Mouse (Mus musculus) gastrocnemius, adult 18-20 months (tissue): ENCODE measurements around the gene Ift22. TPM values are rescaled to one million over a fixed set of nuclear protein-coding genes. Genes with fewer than 3 reads are reported as not detected.
"Not testable (repeated sequence)": the region's sequence is repeated elsewhere in the genome, so short reads cannot be mapped to it uniquely, and the experiment has no call there.

Experiments used
- DNase-seq: peaks from one replicate; pipeline ENCODE4 v3.0.0; 2021; ENCODE audit warnings: low spot score
- total RNA-seq, 2 experiments: library from RNA; stranded (reverse); gene quantifications; 2 replicates each; pipeline ENCODE4 v1.2.3; 2021

Gene Ift22
- total RNA-seq, 2 experiments from 2014 or later: 4.4 to 5.3 TPM

DNA sequence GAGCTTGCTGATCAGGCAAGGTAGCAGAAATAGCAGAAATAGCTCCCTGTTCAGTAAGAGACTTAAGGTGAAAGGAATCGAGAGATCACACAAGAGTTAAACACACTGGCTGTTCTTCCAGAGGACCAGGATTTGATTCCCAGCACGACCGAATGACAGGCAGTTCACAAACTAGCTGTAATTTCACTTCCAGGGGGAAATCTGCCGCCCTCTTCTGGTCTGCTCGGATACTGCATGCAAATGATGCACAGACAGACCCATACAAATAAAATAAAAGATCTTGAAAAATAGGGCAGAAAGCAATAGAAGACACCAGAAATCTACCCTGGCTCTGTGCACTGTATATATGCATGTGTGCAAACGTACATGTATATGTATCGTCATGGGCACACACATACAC, 2.3 kb upstream of the Ift22 start:
- DNase-seq: no peak

DNA sequence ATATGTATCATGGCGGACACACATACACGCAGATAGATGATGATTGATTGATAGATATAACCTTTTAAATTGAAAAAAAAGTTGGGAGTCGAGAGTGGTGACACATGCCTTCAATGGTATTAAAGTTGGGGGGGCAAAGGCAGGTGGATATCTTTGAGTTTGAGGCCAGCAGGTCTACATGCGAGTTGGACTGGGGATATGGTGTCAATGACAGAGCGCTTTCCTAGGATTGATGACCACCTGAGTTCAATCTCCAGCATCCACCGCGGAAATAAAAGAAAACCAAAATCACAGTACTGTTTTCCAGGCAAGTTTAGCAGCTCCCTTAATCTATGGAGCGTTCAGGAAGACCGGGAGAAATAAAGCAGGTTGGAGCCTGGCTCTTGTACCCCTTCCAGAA, 363 bp upstream of the Ift22 start:
- no peak for DNase-seq

DNA sequence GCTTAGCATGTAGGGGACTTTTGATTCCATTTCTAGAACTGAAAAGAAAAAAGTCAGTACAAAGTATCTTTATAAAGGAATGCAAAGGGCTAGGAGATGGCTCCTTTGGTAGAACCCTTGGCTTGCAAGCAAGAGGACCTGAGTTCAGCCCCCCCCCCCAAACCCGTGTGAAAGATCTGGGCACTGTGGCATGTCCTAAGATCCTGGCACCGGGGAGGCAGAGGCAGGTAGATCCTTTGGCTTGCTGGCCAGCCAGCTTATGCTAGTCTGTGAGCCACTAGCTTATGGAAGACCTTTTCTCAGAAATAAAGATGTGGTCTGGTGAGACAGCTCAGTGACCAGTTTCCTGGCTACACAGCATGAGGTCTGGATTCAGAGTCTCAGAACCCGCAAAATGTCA, 6.2 kb downstream of the Ift22 start:
- no peak for DNase-seq

DNA sequence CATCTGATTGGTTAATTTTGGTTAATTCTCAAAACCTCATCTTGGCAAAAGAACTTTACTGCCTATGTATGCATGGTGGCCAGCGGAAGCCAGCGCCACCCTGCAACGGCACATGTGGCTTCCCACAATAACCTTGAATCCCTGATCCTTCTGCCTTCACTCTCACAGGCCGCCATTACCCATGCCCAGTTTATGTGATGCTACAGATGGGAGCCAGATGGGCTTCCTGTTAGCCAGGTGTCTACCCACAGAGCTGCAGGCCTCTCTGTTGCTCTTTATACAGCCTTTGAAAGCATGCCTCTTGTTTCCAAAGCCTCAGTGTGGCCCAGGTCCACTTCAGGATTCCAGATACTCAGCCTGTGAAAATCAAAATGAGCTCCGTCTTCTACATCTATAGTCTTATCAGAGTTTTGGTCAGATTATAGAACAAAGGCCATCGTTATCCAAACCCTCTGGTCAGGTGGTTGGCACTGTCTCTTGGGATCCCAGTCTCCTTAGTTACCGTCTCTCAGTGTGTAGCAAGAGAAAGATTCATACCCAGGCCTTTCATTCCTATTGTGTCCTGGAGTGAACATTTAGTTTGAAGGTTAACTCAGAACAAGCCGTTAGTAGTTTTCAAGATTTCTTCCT, 9.8 kb downstream of the Ift22 start:
- DNase-seq: no peak

DNA sequence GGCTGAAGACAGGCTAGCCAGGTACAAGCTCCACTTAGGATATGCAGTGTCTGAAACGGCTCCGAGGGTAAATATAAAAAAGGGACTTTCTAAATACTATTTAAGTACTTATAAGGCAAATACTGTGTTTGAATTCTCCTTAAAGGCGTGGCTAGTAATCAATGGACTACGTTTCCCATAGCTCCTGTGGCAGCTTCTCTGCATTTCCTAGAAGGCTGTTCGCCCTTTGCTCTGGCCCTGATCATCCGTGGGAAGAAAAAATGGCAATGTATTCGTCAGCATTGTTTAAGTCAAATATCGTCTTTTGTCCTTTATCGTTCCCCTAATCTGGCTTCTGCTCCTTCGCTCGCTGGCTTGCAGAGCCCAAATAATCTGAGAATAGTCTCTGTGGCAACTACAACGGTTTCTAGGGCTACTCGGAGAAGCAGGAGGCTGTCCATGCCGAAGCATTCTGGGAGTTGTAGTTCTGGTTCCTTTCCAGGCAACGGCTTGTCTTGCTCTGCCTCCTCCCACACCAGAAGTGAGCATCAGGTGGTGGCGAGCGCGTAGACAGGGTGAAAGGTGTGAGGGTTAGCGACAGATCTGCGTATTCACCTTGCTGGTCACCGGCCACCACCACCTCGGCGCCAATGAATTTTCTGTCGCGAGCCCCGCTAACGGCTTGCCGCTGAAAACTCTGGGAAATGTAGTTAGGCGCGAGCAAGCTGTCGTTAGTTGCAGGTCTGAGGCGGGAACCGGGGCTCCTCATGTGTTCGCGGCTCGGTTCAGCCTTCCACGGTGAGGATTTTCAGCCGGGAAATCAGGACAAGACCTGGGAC, 10.9 kb downstream of the Ift22 start:
- peak; percentile 73 for DNase-seq

DNA sequence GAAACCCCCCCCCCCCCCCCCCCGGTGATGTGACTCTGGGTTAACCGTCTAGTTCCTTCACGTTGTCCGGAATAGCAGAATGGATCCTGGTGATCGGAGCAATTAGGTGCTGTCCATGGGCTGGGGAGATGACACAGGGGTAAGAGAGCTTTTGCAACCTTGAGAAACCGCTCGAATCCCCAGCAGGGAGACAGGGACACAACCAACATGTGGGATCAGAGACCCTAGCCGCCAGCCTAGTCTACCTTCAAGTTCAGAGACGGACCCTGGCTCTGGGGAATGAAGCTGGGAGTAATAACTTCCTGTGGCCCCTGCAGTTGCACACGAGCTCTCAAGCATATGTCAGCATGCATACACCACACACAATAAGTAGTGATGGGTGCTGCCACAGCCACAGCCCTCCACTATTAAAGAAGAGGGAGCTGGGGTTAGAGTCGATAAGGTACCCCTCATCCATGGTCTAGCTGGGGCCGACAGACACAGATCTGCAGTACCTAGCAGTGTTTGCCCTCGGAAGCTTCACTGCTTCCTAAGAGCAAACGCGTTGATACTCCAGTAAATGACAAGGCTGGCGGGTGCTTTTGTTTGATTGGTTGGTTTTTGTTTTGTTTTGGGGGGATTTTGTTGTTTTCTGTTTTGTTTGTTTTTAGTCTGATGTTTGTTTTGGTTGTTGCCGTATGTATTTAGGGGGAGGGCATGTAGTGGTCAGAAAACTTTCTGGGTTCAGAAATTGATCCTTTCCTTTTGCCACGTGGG, 11.8 kb downstream of the Ift22 start:
- no peak for DNase-seq

DNA sequence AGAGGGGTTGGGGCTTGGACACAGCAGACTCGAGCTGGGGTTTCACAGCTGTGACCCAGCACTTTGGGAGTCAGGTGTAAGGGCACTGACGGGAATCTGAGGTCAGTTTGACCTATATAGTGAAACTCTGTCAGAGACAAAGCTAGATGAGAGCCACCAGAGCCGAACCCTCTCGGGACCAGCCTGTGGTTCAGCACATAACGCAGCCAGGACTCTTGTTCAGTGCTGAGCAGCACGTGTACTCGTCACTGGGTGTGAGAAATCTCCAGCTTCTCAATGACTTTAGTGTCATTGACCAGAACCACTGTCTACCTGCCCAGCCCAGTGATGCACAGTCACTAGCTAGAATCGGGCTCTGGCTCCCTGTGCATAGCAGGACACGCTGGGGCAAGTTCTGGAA, 14.9 kb downstream of the Ift22 start:
- no peak for DNase-seq

DNA sequence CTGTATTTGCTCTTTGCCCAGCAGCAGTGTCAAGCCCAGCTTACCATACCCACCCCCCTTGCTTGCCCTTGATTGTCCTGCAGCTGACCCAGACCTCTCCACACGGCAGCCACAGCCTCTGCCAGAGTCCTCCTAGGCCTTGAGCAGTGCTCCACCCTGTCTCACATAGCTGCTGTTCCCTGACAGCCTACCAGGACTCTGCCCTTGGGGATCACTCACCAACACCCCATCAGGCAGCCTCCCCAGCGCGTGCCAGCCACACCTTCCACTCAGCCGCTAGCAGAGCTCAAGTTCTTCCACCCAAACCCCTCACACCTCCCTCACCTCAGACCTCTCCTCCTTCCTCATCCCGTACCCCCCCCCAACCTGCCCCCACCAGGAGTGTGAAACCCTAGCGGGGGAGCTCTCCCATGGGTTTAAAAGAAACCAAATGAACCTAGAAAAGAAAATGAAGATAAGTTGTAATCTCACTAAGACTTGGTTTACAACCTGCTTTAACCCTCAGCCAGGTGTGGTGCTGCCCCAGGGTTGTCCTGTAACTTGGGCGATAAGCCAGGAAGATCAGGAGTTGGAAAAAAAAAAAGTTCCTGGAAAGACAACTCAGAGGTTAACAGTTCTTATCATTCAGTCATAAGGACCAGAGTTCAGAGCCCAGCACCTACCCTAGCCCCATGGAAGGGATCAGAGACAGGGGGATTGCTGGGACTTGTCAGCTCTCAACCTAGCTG, 16.0 kb downstream of the Ift22 start:
- DNase-seq: no peak

DNA sequence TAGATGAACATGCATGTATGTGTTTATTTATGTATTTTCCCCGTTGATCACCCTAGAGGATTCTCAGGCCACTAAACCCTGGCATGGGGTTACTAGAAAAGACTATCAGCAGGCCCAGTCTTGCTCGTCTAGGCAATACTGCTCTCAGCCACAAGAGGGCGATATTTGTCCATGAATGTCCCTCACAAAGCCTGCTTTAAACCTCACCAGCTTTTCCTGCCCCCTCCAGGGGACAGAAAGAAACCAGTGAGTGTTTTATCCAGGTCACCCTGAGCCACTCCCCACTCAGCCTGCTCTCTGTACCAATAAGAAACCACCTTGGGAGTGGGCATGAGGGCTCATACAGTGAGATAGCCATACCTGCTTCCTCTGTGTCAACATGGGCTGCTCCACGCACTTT, 21.1 kb downstream of the Ift22 start:
- DNase-seq: peak; percentile 81

DNA sequence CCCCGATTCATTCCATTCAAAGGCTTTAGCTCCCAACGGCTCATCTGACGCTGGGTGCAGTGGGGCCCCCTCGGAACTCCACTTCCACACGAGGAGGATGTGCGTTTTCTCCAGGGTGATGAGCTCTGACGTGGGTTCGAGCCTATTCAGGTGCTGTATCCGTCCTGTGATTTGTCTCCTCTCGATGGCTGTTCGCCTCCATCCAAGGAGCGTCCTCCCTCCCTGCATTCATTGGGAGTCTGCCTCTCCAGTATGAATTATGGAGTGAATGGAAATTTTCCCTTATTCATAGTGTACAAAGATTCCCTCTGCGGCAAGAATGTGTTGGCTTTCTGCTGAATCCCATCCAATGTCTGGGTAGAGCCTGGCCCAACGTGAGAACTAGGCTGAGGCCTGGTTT, 23.9 kb downstream of the Ift22 start:
- no peak for DNase-seq

DNA sequence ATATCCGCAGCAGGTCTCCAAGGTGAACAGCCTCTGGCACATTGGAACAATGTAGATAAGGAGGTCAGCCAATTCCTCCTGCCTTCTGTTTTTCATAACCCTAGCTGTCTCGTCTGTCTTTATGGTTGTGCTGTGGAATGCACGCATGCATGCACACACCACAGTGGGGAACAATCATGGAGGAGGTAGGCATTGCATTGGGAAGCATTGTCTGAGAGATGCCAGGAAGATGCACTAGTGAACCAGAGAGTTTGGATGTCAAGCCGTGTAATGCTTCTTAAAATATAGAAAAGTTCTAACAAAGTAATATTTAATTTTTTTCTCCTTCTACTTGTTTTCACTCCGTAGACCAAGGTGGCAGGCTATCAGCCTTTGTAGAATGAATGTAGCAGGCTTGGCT, 25.0 kb downstream of the Ift22 start:
- DNase-seq: no peak

DNA sequence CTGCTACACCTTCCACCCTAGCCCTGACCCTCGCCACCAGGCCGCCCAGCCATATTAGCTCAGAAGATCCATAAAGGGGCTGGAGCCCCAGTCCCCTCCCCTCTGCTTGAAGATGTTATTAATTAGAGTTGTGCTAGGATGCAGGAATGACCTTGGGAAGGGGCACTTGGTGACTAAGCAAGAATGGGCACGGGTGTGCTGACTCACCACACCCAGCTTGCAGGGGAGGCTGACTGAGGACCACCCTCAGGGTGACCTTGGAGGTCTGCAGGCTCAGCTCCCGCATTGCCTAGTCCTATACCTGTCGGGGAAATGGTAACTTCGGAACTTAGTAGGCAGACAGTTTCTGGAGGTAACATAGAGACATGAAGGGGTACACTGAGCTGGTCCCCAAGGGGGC, 26.0 kb downstream of the Ift22 start:
- DNase-seq: no peak

DNA sequence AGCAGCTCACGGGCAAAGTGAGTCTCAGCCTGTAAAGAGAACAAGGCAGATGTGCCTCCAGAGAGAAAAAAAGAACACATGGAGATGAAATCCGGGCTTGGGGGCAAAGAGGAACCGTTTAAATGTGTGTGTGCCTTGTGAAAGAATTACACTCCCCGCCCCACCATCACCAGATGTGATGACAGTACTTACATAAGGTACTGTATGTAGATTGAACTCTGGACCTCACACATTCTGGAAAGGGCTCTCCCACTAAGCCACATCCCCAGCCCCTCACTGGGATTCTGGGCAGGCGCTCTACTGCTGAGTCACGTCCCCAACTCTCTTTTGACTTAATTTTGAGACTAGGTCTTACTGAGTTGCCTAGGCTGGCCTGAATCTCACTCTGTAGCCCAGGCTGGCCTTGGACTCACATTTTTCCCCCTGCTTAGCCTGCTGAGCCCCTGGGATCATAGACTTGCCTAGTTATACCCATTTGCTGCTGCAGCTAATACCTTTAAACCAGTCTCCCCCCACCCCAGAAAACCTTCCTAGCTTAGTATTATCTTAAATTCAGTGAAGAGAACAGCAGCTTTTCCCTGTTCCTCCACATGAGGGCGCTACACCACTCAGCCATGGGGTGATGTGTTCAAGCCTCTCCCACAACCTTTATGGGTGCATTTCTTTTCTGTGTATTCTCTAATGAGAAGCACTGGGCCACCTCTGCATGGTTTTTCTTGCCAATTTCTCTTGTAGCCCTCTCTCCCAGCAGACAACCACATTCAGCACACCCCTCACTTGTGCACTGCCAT, 28.1 kb downstream of the Ift22 start:
- no peak for DNase-seq

DNA sequence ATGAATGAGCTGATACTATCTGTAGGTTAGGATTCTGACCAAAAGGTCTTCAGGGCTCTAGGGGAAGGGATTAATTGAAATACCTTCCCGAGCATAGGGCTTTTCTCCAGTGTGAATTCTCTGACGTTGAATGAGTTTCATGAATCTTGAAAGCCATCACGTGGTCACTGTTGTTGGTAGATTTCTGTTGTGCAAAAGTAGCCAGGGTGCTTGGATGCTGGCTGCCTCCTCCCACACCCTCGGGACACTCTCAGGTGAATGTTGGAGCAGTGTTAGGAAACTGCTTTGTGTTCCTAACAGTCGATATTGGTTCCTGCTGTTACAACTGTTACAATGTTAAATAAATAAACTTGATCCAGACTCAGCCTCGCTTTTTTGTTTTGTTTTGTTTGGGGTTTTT, 28.8 kb downstream of the Ift22 start:
- no peak for DNase-seq

DNA sequence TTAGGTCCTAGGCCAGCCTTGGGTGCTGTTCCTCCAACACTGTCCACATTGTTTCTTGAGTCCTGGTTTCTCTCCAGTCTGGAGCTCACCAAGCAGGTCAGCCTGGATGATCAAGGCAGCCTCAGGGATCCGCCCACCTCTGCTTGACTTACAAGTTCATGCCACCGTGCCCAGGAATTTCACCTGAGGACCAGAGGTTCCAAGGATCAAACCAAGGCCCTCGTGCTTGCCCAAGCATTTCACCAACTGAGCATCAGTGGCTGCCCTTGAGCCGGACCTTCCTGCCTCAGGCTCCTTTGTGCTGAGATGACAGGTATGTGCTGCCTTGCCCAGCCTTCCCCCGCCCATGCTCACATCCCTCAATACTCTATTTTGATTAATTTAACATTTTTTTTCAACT, 29.7 kb downstream of the Ift22 start:
- no peak for DNase-seq

DNA sequence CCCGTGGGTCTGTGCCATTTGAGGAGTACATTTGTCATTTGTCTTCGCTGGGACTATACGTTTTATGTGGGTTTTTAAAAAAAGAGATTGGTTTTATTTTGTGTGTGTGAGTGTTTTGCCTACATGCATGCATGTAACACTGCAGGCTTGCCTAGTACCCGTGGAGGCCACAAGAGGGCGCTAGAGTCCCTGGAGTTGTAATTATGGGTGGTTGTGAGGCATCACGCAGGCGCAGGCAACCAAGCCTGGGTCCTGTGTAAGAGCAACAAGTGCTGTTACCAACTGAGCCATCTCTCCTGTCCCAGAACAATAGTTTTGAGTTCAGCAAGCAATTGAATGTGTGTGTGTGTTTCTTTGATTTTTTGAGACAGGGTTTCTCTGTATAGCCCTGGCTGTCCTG, 31.3 kb downstream of the Ift22 start:
- DNase-seq: no peak

DNA sequence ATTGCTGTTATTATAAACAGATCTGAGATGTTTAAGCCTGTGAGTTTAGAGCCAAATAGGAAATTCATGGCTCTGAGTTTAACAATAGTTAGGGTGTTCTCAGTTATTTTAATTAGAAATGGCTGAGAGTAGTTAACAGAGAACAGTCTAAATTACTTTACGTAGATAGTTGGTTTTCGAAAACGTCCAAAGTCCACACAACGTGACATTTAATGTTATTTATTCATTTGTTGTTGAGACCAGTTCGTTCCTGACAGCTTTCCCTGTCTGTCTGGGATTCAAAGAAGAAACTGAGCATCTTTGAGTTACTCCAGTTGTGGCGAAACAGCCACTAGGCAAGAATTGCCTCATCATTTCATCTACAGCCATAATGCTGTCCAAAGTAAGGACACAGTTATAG, 32.1 kb downstream of the Ift22 start:
- DNase-seq: not testable (repeated sequence)

DNA sequence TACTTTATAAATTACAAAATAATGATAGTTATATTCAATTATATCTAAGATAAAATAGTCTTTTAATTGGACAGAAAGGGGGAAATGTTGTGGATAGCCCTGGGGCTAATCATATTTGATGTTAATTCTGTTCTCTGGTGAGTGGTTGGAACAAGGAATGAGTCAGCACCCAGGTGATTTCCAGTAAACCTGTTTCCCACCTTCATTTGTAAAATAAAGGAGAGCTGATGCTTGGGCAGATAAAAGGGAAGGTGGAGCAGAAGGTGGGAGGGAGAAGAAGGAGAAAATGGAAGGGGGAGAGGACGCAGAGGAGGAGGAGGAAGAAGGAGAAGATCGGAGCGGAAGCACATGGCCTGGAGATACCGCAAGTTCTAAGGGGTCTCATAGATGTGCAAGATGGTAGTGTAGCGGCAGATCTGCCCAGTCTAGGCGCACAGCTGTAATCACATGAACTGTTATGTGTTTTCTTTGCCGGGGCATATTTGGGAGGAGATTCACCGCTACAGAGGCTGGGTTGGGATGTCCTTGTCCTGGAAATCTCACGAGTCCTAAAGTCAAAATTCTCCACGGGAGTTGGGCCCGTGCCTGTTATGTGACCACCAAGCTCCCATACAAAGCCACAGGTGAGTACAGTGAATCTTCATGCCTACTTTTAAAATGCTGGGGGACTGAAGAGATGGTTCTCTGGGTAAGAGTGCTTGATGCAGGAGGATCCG, 33.1 kb downstream of the Ift22 start:
- no peak for DNase-seq

DNA sequence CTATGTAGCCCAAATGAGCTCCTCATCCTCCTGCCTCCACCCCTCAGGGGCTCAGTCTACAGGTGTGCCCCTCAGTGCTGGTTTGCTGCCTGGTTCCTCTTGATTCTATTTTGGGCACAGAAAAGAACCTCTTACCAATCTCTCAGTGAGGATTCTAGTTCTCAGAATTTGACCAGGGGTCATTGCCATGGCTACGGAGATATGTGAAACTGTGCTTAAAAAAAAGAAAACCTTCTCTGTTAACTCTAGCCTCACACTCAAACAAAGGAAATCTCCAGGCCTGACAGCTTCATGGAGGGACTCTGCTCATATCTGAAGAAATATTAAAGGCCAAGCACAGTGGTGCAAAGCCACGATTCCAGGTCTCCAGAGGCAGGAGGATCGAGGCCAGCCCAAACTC, 34.8 kb downstream of the Ift22 start:
- DNase-seq: no peak

DNA sequence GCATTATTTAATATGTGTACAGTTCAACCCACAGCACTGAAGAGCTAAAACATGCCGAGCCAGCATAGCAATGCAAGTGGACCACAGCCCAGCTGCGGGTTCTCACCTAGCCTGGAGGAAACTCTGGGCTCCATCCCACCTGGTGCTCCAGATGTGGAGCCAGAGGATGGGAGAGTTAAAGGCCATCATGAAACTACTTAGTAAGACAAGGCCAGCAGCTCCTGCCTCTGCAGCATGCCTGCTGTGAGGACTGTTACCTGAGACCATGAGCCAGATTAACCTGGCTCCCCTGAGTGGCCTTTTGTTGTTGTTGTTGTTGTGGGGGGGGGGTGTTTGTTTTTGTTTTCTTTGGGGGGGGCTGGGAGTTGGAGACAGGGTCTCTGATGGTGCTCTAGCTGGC, 35.4 kb downstream of the Ift22 start:
- DNase-seq: no peak
